Mouse (Mus musculus): ENCODE results near the gene Rhot2. TPM values are rescaled to one million over a fixed set of nuclear protein-coding genes. Genes with fewer than 3 reads are reported as not detected.
A peak's percentile ranks its signal among the peaks of the same experiment; 100 is the strongest.

Gene Rhot2
- polyA plus RNA-seq, 1 experiment, result 206 TPM

DNA sequence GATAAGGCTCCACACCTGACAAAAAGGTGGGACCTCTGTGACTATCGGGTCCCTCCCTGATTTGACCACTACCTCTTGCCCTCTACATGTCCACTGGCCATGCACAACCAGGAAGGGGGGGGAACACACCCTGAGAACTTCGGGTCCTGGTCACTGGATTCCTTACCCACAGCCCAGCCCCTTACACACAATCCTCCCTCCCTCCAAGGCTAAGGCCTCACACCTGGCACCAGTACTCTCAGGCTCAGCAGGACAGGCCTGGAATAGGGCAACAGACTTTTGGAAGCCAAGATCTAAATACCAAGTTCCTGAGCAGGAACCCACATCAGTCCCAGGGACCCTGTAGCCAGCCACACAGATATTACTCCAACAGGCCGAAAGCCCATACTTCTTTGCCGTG is 5.7 kb downstream of the Rhot2 start:
- H3K4me1 ChIP-seq (replicated peaks; ENCODE audit: control insufficient read depth, insufficient read depth, low read length), result peaks cover 36% of the 10 kb centered on the region
- H3K27me3 ChIP-seq (ENCODE audit: control insufficient read depth, insufficient read depth, low read length), result no peaks in the 10 kb centered on the region
- H3K4me3 ChIP-seq (ENCODE audit: control insufficient read depth, insufficient read depth, low read length), result no peak overlapping the region
- H3K27ac ChIP-seq (ENCODE audit: control insufficient read depth, insufficient read depth, low read length), result no peak overlapping the region
- peaks cover 36% of the 10 kb centered on the region for H3K36me3 ChIP-seq (ENCODE audit: control insufficient read depth, insufficient read depth, low read length)
- no peak for DNase-seq
- WGBS, result 93% methylated on average over 4 of the region's 4 CpGs
- TF ChIP-seq POLR2A (IDR thresholded peaks at IDR 0.05; ENCODE audit: control insufficient read depth, extremely low read depth, insufficient read depth, low read length, poor library complexity) (no peak), CTCF (IDR thresholded peaks at IDR 0.05; ENCODE audit: borderline replicate concordance, control insufficient read depth, extremely low read depth, insufficient read depth, low read length, poor library complexity) (no peak)

DNA sequence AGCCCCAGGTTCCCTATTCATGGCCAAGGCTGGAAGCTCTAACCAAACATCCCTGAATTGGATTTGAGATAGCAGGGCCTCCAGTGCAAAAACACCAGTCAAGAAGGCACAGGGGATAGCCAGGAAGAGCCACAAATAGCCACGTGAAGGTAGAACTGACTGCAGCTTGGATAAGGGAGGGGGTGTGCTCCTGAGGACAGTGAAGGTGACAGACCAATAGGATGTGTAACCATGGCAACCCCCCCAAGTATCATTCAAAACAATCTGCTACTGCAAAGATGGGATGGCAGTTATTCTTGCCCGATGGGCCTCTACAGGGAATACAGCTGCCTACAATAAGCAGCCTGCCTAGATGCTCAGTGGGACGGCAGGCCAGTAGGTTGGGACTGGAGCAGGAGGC is 7.1 kb downstream of the Rhot2 start:
- Histone ChIP-seq H3K27me3 (ENCODE audit: control insufficient read depth, insufficient read depth, low read length) (no peaks in the 10 kb centered on the region), H3K36me3 (ENCODE audit: control insufficient read depth, insufficient read depth, low read length) (peaks cover 36% of the 10 kb centered on the region), H3K4me1 (replicated peaks; ENCODE audit: control insufficient read depth, insufficient read depth, low read length) (peaks cover 31% of the 10 kb centered on the region), H3K4me3 (ENCODE audit: control insufficient read depth, insufficient read depth, low read length) (no peak overlapping the region), H3K27ac (ENCODE audit: control insufficient read depth, insufficient read depth, low read length) (no peak overlapping the region)
- DNase-seq, result no peak
- TF ChIP-seq CTCF (IDR thresholded peaks at IDR 0.05; ENCODE audit: borderline replicate concordance, control insufficient read depth, extremely low read depth, insufficient read depth, low read length, poor library complexity), result no peak
- TF ChIP-seq POLR2A (IDR thresholded peaks at IDR 0.05; ENCODE audit: control insufficient read depth, extremely low read depth, insufficient read depth, low read length, poor library complexity), result no peak
- 81% methylated on average over 3 of the region's 3 CpGs for WGBS

GRCm38 (mm10) chr17:25837076-25837410 is 7.6 kb downstream of the Rhot2 start, which contains the start of gene Rhbdl1:
Gene Rhbdl1, minus strand, starts transcription at chr17:25837295.
- no peak for DNase-seq
- TF ChIP-seq POLR2A (IDR thresholded peaks at IDR 0.05; ENCODE audit: control insufficient read depth, extremely low read depth, insufficient read depth, low read length, poor library complexity) (no peak), CTCF (IDR thresholded peaks at IDR 0.05; ENCODE audit: borderline replicate concordance, control insufficient read depth, extremely low read depth, insufficient read depth, low read length, poor library complexity) (peak; percentile 18; the same call in 1 of the 2 replicates)
- peaks cover 36% of the 10 kb centered on the region for H3K36me3 ChIP-seq (ENCODE audit: control insufficient read depth, insufficient read depth, low read length)
- H3K4me1 ChIP-seq (replicated peaks; ENCODE audit: control insufficient read depth, insufficient read depth, low read length), result peaks cover 34% of the 10 kb centered on the region
- H3K27me3 ChIP-seq (ENCODE audit: control insufficient read depth, insufficient read depth, low read length), result no peaks in the 10 kb centered on the region
- WGBS, result 8% methylated on average over 29 of the region's 29 CpGs
- H3K27ac ChIP-seq (ENCODE audit: control insufficient read depth, insufficient read depth, low read length), result no peak within 1 kb of the TSS
- peak within 1 kb of the TSS; percentile 14 for H3K4me3 ChIP-seq (ENCODE audit: control insufficient read depth, insufficient read depth, low read length)

- 30% methylated on average over 23 of the region's 23 CpGs for WGBS
- Histone ChIP-seq H3K4me3 (ENCODE audit: control insufficient read depth, insufficient read depth, low read length) (peak overlapping the region; percentile 14), H3K27ac (ENCODE audit: control insufficient read depth, insufficient read depth, low read length) (no peak overlapping the region), H3K4me1 (replicated peaks; ENCODE audit: control insufficient read depth, insufficient read depth, low read length) (peaks cover 39% of the 10 kb centered on the region), H3K36me3 (ENCODE audit: control insufficient read depth, insufficient read depth, low read length) (peaks cover 32% of the 10 kb centered on the region), H3K27me3 (ENCODE audit: control insufficient read depth, insufficient read depth, low read length) (no peaks in the 10 kb centered on the region)
- DNase-seq, result no peak
- TF ChIP-seq POLR2A (IDR thresholded peaks at IDR 0.05; ENCODE audit: control insufficient read depth, extremely low read depth, insufficient read depth, low read length, poor library complexity) (no peak), CTCF (IDR thresholded peaks at IDR 0.05; ENCODE audit: borderline replicate concordance, control insufficient read depth, extremely low read depth, insufficient read depth, low read length, poor library complexity) (no peak)
Measured at GRCm38 (mm10) chr17:25836397-25837075, 8.1 kb downstream of the Rhot2 start.

GRCm38 (mm10) chr17:25835816-25836215 is 8.8 kb downstream of the Rhot2 start:
- peaks cover 43% of the 10 kb centered on the region for H3K4me1 ChIP-seq (replicated peaks; ENCODE audit: control insufficient read depth, insufficient read depth, low read length)
- H3K27me3 ChIP-seq (ENCODE audit: control insufficient read depth, insufficient read depth, low read length), result no peaks in the 10 kb centered on the region
- 96% methylated on average over 16 of the region's 16 CpGs for WGBS
- TF ChIP-seq POLR2A (IDR thresholded peaks at IDR 0.05; ENCODE audit: control insufficient read depth, extremely low read depth, insufficient read depth, low read length, poor library complexity), result no peak
- TF ChIP-seq CTCF (IDR thresholded peaks at IDR 0.05; ENCODE audit: borderline replicate concordance, control insufficient read depth, extremely low read depth, insufficient read depth, low read length, poor library complexity), result no peak
- no peak for DNase-seq
- H3K27ac ChIP-seq (ENCODE audit: control insufficient read depth, insufficient read depth, low read length), result no peak overlapping the region
- H3K36me3 ChIP-seq (ENCODE audit: control insufficient read depth, insufficient read depth, low read length), result peaks cover 26% of the 10 kb centered on the region
- H3K4me3 ChIP-seq (ENCODE audit: control insufficient read depth, insufficient read depth, low read length), result no peak overlapping the region

DNA sequence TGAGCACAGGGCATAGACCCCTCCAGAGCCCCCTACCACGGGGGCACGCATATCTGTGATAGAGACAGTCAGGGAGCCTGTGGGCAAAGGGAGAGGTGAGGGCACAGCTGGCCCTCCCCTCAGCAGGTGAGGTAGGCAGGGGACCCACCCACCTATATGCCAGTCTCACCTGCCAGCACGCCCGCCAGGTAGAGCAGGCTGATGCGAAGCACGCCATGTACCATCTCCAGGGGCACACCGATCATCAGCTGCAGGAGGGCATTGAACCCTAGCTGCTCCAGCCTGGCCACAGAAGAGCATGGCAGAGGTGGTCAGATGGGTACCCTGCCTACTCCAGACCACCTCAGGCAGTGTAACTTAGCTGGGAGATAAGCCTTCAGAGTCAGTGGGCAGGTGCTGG is 9.3 kb downstream of the Rhot2 start:
- Histone ChIP-seq H3K27me3 (ENCODE audit: control insufficient read depth, insufficient read depth, low read length) (no peaks in the 10 kb centered on the region), H3K36me3 (ENCODE audit: control insufficient read depth, insufficient read depth, low read length) (peaks cover 25% of the 10 kb centered on the region), H3K4me1 (replicated peaks; ENCODE audit: control insufficient read depth, insufficient read depth, low read length) (peaks cover 43% of the 10 kb centered on the region), H3K4me3 (ENCODE audit: control insufficient read depth, insufficient read depth, low read length) (no peak overlapping the region), H3K27ac (ENCODE audit: control insufficient read depth, insufficient read depth, low read length) (no peak overlapping the region)
- DNase-seq, result no peak
- WGBS, result 97% methylated on average over 7 of the region's 7 CpGs
- no peak for TF ChIP-seq CTCF (IDR thresholded peaks at IDR 0.05; ENCODE audit: borderline replicate concordance, control insufficient read depth, extremely low read depth, insufficient read depth, low read length, poor library complexity)
- TF ChIP-seq POLR2A (IDR thresholded peaks at IDR 0.05; ENCODE audit: control insufficient read depth, extremely low read depth, insufficient read depth, low read length, poor library complexity), result no peak
